Mouse (Mus musculus) stomach, postnatal 0 days (tissue): ENCODE results near the gene Gldc.

Experiments
- CTCF ChIP-seq: IDR thresholded peaks from 2 replicates; pipeline ENCODE4 v1.5.1; 2016; ENCODE audit warnings: antibody characterized with exemption, low read depth, mild to moderate bottlenecking, moderate library complexity
- EP300 ChIP-seq: optimal IDR thresholded peaks from 2 replicates; pipeline ENCODE3; 2016; ENCODE audit warnings: antibody characterized with exemption

DNA sequence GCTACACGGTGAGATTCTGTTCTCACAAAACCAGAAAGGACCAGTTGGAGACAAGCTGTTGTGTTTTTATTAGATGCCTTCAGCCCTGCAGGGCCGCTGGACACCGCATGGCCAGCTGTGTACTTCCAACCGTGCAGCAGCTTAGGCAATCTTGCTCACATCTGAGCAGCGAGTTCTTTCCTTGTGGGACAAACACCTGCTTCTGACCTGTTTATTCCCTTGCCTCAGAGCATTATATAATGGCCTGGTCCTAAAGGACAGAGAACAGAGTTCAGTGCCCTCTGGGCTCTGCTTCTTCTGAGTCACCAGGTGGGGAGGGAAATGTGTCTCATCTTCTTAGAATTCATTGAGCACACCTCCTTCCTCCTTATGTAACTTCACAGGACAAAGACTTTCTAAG, 12.4 kb downstream of the Gldc start:
- no peak for TF ChIP-seq CTCF
- TF ChIP-seq EP300, result no peak
